Mouse (Mus musculus): ENCODE measurements around the gene Clmn.

GRCm38 (mm10) chr12:104718956-104719355 lies 145.9 kb downstream of the Clmn start:
- TF ChIP-seq FLI1 (IDR thresholded peaks at IDR 0.05; ENCODE audit: low read length) (no peak), GATA1 (IDR thresholded peaks at IDR 0.05; ENCODE audit: borderline replicate concordance, low read length) (no peak)

Measured in megakaryocyte, embryonic 14.5 days (primary cell).